ENCODE assay signal across 17 mouse cellular contexts in genomic region chr6:52238976-52239375, GRCm38 (mm10). TPM values are rescaled to one million over a fixed set of nuclear protein-coding genes. Genes with fewer than 3 reads are reported as not detected.
DNase-seq lines count a peak whose midpoint lies in the region; ATAC-seq and TF ChIP-seq lines count a peak whose summit lies in the region.
"Had no signal": no experiment of that assay in that cellular context is flagged by ENCODE, and none has a peak within 500 bp of the region (broad histone marks: within the 10 kb centered on the region; RNA-seq: fewer than 3 reads in every experiment).

No protein-coding gene starts in this region.

- no peaks in the 10 kb centered on the region for H3K4me1 ChIP-seq in intestine, embryonic 14.5 days (replicated peaks; ENCODE audit: control insufficient read depth, insufficient read depth, low read length)
- no peaks in the 10 kb centered on the region for H3K4me1 ChIP-seq in intestine, postnatal 0 days (replicated peaks; ENCODE audit: control insufficient read depth, insufficient read depth, low read length)
- peaks cover 21% of the 10 kb centered on the region for H3K4me1 ChIP-seq in kidney, embryonic 14.5 days (ENCODE audit: control insufficient read depth, insufficient read depth, low read length)
- peaks cover 39% of the 10 kb centered on the region for H3K4me1 ChIP-seq in limb, embryonic 14.5 days (ENCODE audit: control insufficient read depth, insufficient read depth, low read length)
- H3K4me1 ChIP-seq: liver, embryonic 13.5 days had no signal

- no peaks in the 10 kb centered on the region for H3K36me3 ChIP-seq in intestine, embryonic 14.5 days (ENCODE audit: control insufficient read depth, insufficient read depth, low read length)
- no peaks in the 10 kb centered on the region; the same call in 1 of the 2 replicates for H3K36me3 ChIP-seq in intestine, postnatal 0 days (ENCODE audit: control insufficient read depth, insufficient read depth)
- H3K36me3 ChIP-seq in C2C12 (ENCODE audit: control insufficient read depth, insufficient read depth) = peaks cover 8% of the 10 kb centered on the region
- no peaks in the 10 kb centered on the region for H3K36me3 ChIP-seq in kidney, embryonic 14.5 days (ENCODE audit: control insufficient read depth, insufficient read depth, low read length)
- peaks cover 9% of the 10 kb centered on the region for H3K36me3 ChIP-seq in limb, embryonic 14.5 days (ENCODE audit: control insufficient read depth, insufficient read depth, low read length)
- H3K36me3 ChIP-seq: forebrain, embryonic 10.5 days; liver, embryonic 13.5 days; midbrain, embryonic 12.5 days had no signal

- H3K79me2 ChIP-seq in C2C12 (ENCODE audit: control insufficient read depth, insufficient read depth) = peaks cover 100% of the 10 kb centered on the region

- DNase-seq in intestine, embryonic 14.5 days (ENCODE audit: low spot score) = peak; percentile 78
- DNase-seq in limb, embryonic 14.5 days (ENCODE audit: low spot score) = no peak
- DNase-seq in adrenal gland, adult 18-20 months (ENCODE audit: low spot score in 2 of 2) = no peak
- DNase-seq in adipocyte (ENCODE audit: low spot score) = no peak
- no peak for DNase-seq in cerebellum, postnatal 10 days
- DNase-seq: cerebellum, adult 9-10 months; liver, embryonic 13.5 days; right cerebral cortex, postnatal 4 days had no signal

- peak overlapping the region; percentile 64 for H3ac ChIP-seq in C2C12 (ENCODE audit: control insufficient read depth, insufficient read length, low read depth)

- WGBS in intestine, embryonic 14.5 days = 4% methylated on average over 7 of the region's 7 CpGs
- WGBS in intestine, postnatal 0 days = 6% methylated on average over 7 of the region's 7 CpGs
- WGBS in kidney, embryonic 14.5 days = 2% methylated on average over 7 of the region's 7 CpGs
- 4% methylated on average over 7 of the region's 7 CpGs for WGBS in limb, embryonic 14.5 days

- no peaks in the 10 kb centered on the region for H3K9me3 ChIP-seq in intestine, embryonic 14.5 days (ENCODE audit: control insufficient read depth, low read length)
- H3K9me3 ChIP-seq in intestine, postnatal 0 days (ENCODE audit: control insufficient read depth) = no peaks in the 10 kb centered on the region
- no peaks in the 10 kb centered on the region for H3K9me3 ChIP-seq in kidney, embryonic 14.5 days (ENCODE audit: control insufficient read depth, low read length)
- H3K9me3 ChIP-seq in limb, embryonic 14.5 days (ENCODE audit: control insufficient read depth, low read length) = no peaks in the 10 kb centered on the region
- H3K9me3 ChIP-seq: forebrain, embryonic 10.5 days; liver, embryonic 13.5 days; midbrain, embryonic 12.5 days had no signal

- TF ChIP-seq POLR2A in limb, embryonic 14.5 days (IDR thresholded peaks at IDR 0.05; ENCODE audit: borderline replicate concordance, extremely low read depth, insufficient read depth, insufficient read length) = no peak

- ATAC-seq in intestine, embryonic 14.5 days (replicated peaks; ENCODE audit: low FRiP score, low TSS enrichment, low read depth) = no peak
- no peak for ATAC-seq in intestine, postnatal 0 days
- no peak for ATAC-seq in kidney, embryonic 14.5 days (ENCODE audit: low FRiP score, low TSS enrichment)
- no peak for ATAC-seq in limb, embryonic 14.5 days (ENCODE audit: low FRiP score, low read depth)

- no peak for TF ChIP-seq CTCF in intestine, postnatal 0 days (IDR thresholded peaks at IDR 0.05; ENCODE audit: low read depth)
- no peak for TF ChIP-seq CTCF in C2C12 (IDR thresholded peaks at IDR 0.05; ENCODE audit: control insufficient read depth, insufficient read depth, insufficient read length)

- H3K79me3 ChIP-seq in C2C12 (ENCODE audit: low read depth) = peaks cover 81% of the 10 kb centered on the region

- peak overlapping the region; percentile 40 for H3K4me2 ChIP-seq in intestine, embryonic 14.5 days (ENCODE audit: low read length)
- no peak overlapping the region for H3K4me2 ChIP-seq in intestine, postnatal 0 days (replicated peaks; ENCODE audit: low read depth)
- H3K4me2 ChIP-seq in kidney, embryonic 14.5 days (replicated peaks; ENCODE audit: low read depth, low read length) = peak overlapping the region; percentile 83
- peak overlapping the region; percentile 96 for H3K4me2 ChIP-seq in limb, embryonic 14.5 days (replicated peaks; ENCODE audit: low read depth, low read length, severe bottlenecking)
- H3K4me2 ChIP-seq: liver, embryonic 13.5 days; midbrain, embryonic 12.5 days had no signal

- peak overlapping the region; percentile 67 for H3K9ac ChIP-seq in intestine, embryonic 14.5 days (ENCODE audit: low read length)
- H3K9ac ChIP-seq in intestine, postnatal 0 days (ENCODE audit: low read depth, low read length) = no peak overlapping the region
- H3K9ac ChIP-seq in kidney, embryonic 14.5 days (ENCODE audit: low read depth, low read length) = peak overlapping the region; percentile 96
- peak overlapping the region; percentile 100 for H3K9ac ChIP-seq in limb, embryonic 14.5 days (ENCODE audit: low read depth, low read length, severe bottlenecking)
- H3K9ac ChIP-seq: liver, embryonic 13.5 days; midbrain, embryonic 12.5 days had no signal

- peaks cover 100% of the 10 kb centered on the region for H3K27me3 ChIP-seq in intestine, embryonic 14.5 days (replicated peaks; ENCODE audit: control insufficient read depth, insufficient read depth, low read length)
- peaks cover 100% of the 10 kb centered on the region for H3K27me3 ChIP-seq in intestine, postnatal 0 days (replicated peaks; ENCODE audit: control insufficient read depth, insufficient read depth, low read length)
- no peaks in the 10 kb centered on the region for H3K27me3 ChIP-seq in C2C12 (ENCODE audit: control insufficient read depth, insufficient read depth, insufficient read length)
- peaks cover 9% of the 10 kb centered on the region; the same call in 1 of the 2 replicates for H3K27me3 ChIP-seq in kidney, embryonic 14.5 days (ENCODE audit: control insufficient read depth, insufficient read depth, low read length)
- no peaks in the 10 kb centered on the region for H3K27me3 ChIP-seq in limb, embryonic 14.5 days (ENCODE audit: control insufficient read depth, insufficient read depth, low read length)
- H3K27me3 ChIP-seq: CH12.LX had no signal

- peak overlapping the region; percentile 41 for H3K4me3 ChIP-seq in intestine, embryonic 14.5 days (ENCODE audit: low read depth, low read length)
- no peak overlapping the region; the same call in 1 of the 2 replicates for H3K4me3 ChIP-seq in intestine, postnatal 0 days (ENCODE audit: low read depth, low read length)
- H3K4me3 ChIP-seq in C2C12 (ENCODE audit: insufficient read depth, poor library complexity, severe bottlenecking) = peak overlapping the region; percentile 72
- peak overlapping the region; percentile 64 for H3K4me3 ChIP-seq in kidney, embryonic 14.5 days (ENCODE audit: low read length)
- peak overlapping the region; percentile 90 for H3K4me3 ChIP-seq in limb, embryonic 14.5 days (replicated peaks; ENCODE audit: low read length)
- H3K4me3 ChIP-seq: forebrain, embryonic 10.5 days; liver, embryonic 13.5 days; midbrain, embryonic 12.5 days had no signal

- H3K27ac ChIP-seq in intestine, embryonic 14.5 days (ENCODE audit: low read depth) = no peak overlapping the region
- H3K27ac ChIP-seq in intestine, postnatal 0 days (ENCODE audit: low read depth, low read length) = no peak overlapping the region
- H3K27ac ChIP-seq in kidney, embryonic 14.5 days (ENCODE audit: low read depth, low read length) = peak overlapping the region; percentile 4; the same call in 1 of the 2 replicates
- H3K27ac ChIP-seq in limb, embryonic 14.5 days (replicated peaks; ENCODE audit: low read depth, low read length) = peak overlapping the region; percentile 99
- H3K27ac ChIP-seq: forebrain, embryonic 10.5 days; liver, embryonic 13.5 days; midbrain, embryonic 12.5 days had no signal

RNA-seq across cellular contexts. Expression of gene Hoxa10, which starts 1.7 kb away (rescaled TPM):
- 15.6 and 20.4 TPM in 2 replicates for polyA plus RNA-seq in intestine, embryonic 14.5 days (2014; fragmentation: Nextera tagmentation; extraction: Ambion mirVana)
- 0.17 and 7.8 TPM in 2 replicates for polyA plus RNA-seq in intestine, postnatal 0 days (2015; fragmentation: Nextera tagmentation; extraction: Ambion mirVana)
- polyA plus RNA-seq in C2C12 (2012; fragmentation: generic; extraction: Trizol) = 19.8 TPM
- polyA plus RNA-seq in kidney, embryonic 14.5 days (2014; fragmentation: Nextera tagmentation; extraction: Ambion mirVana) = 177 and 186 TPM in 2 replicates
- 111 and 136 TPM in 2 replicates for polyA plus RNA-seq in limb, embryonic 14.5 days (2012; rRNA removed)
- 117 and 149 TPM in 2 replicates for polyA plus RNA-seq in limb, embryonic 14.5 days (2014; fragmentation: Nextera tagmentation; extraction: Ambion mirVana)
- under 1 TPM in 1 of 2 experiments, not detected in 1; 0.13 TPM for total RNA-seq in adrenal gland, adult 18-20 months (2021)
- total RNA-seq: heart, postnatal 14 days had no signal
- polyA plus RNA-seq: embryonic facial prominence, embryonic 11.5 days; forebrain, embryonic 10.5 days; midbrain, embryonic 12.5 days; stomach, embryonic 14.5 days had no signal

RNA-seq across cellular contexts. Expression of gene Hoxa11, which starts 6.6 kb away (rescaled TPM):
- 2.0 and 2.6 TPM in 2 replicates for polyA plus RNA-seq in intestine, embryonic 14.5 days (2014; fragmentation: Nextera tagmentation; extraction: Ambion mirVana)
- 1.1 TPM in 1 of 2 replicates, not detected in the other for polyA plus RNA-seq in intestine, postnatal 0 days (2015; fragmentation: Nextera tagmentation; extraction: Ambion mirVana)
- polyA plus RNA-seq in C2C12 (2012; fragmentation: generic; extraction: Trizol) = 19.2 TPM
- 27.6 and 35.6 TPM in 2 replicates for polyA plus RNA-seq in kidney, embryonic 14.5 days (2014; fragmentation: Nextera tagmentation; extraction: Ambion mirVana)
- polyA plus RNA-seq in limb, embryonic 14.5 days (2012; rRNA removed) = 32.6 and 41.2 TPM in 2 replicates
- 31.1 and 39.0 TPM in 2 replicates for polyA plus RNA-seq in limb, embryonic 14.5 days (2014; fragmentation: Nextera tagmentation; extraction: Ambion mirVana)
- total RNA-seq in adrenal gland, adult 18-20 months (2021) = not detected
- total RNA-seq: CH12.LX; heart, postnatal 14 days had no signal
- polyA plus RNA-seq: embryonic facial prominence, embryonic 11.5 days; forebrain, embryonic 10.5 days; liver, embryonic 13.5 days; midbrain, embryonic 12.5 days; stomach, embryonic 14.5 days had no signal

RNA-seq across cellular contexts. Expression of gene Hoxa9, which starts 8.1 kb away (rescaled TPM):
- polyA plus RNA-seq in intestine, embryonic 14.5 days (2014; fragmentation: Nextera tagmentation; extraction: Ambion mirVana) = 4.2 and 7.1 TPM in 2 replicates
- polyA plus RNA-seq in intestine, postnatal 0 days (2015; fragmentation: Nextera tagmentation; extraction: Ambion mirVana) = 1.1 and 3.0 TPM in 2 replicates
- 19.3 TPM for polyA plus RNA-seq in C2C12 (2012; fragmentation: generic; extraction: Trizol)
- polyA plus RNA-seq in kidney, embryonic 14.5 days (2014; fragmentation: Nextera tagmentation; extraction: Ambion mirVana) = 58.1 and 67.8 TPM in 2 replicates
- polyA plus RNA-seq in limb, embryonic 14.5 days (2012; rRNA removed) = 107 and 134 TPM in 2 replicates
- 39.0 and 45.2 TPM in 2 replicates for polyA plus RNA-seq in limb, embryonic 14.5 days (2014; fragmentation: Nextera tagmentation; extraction: Ambion mirVana)
- under 1 TPM; 0.19 to 0.30 TPM for total RNA-seq in adrenal gland, adult 18-20 months (2021)
- total RNA-seq: heart, postnatal 14 days had no signal
- polyA plus RNA-seq: forebrain, embryonic 10.5 days; midbrain, embryonic 12.5 days had no signal

RNA-seq across cellular contexts. Expression of gene Hoxa7, which starts 17.3 kb away (rescaled TPM):
- polyA plus RNA-seq in intestine, embryonic 14.5 days (2014; fragmentation: Nextera tagmentation; extraction: Ambion mirVana) = 9.2 and 10.1 TPM in 2 replicates
- polyA plus RNA-seq in intestine, postnatal 0 days (2015; fragmentation: Nextera tagmentation; extraction: Ambion mirVana) = 5.6 and 6.2 TPM in 2 replicates
- polyA plus RNA-seq in C2C12 (2012; fragmentation: generic; extraction: Trizol) = 7.5 TPM
- polyA plus RNA-seq in kidney, embryonic 14.5 days (2014; fragmentation: Nextera tagmentation; extraction: Ambion mirVana) = 19.1 and 19.6 TPM in 2 replicates
- polyA plus RNA-seq in limb, embryonic 14.5 days (2012; rRNA removed) = 15.8 and 17.0 TPM in 2 replicates
- polyA plus RNA-seq in limb, embryonic 14.5 days (2014; fragmentation: Nextera tagmentation; extraction: Ambion mirVana) = 8.9 and 10.1 TPM in 2 replicates
- total RNA-seq in adrenal gland, adult 18-20 months (2021) = 10 to 100 TPM; 15.1 to 19.3 TPM
- polyA plus RNA-seq: forebrain, embryonic 10.5 days; midbrain, embryonic 12.5 days had no signal

RNA-seq across cellular contexts. Expression of gene Hoxa13, which starts 21.7 kb away (rescaled TPM):
- 0.35 and 0.39 TPM in 2 replicates for polyA plus RNA-seq in intestine, embryonic 14.5 days (2014; fragmentation: Nextera tagmentation; extraction: Ambion mirVana)
- polyA plus RNA-seq in intestine, postnatal 0 days (2015; fragmentation: Nextera tagmentation; extraction: Ambion mirVana) = not detected in 2 replicates
- 0.77 TPM for polyA plus RNA-seq in C2C12 (2012; fragmentation: generic; extraction: Trizol)
- polyA plus RNA-seq in kidney, embryonic 14.5 days (2014; fragmentation: Nextera tagmentation; extraction: Ambion mirVana) = not detected in 2 replicates
- 26.0 and 37.6 TPM in 2 replicates for polyA plus RNA-seq in limb, embryonic 14.5 days (2012; rRNA removed)
- polyA plus RNA-seq in limb, embryonic 14.5 days (2014; fragmentation: Nextera tagmentation; extraction: Ambion mirVana) = 16.0 and 24.1 TPM in 2 replicates
- not detected for total RNA-seq in adrenal gland, adult 18-20 months (2021)
- total RNA-seq: heart, postnatal 14 days had no signal
- polyA plus RNA-seq: embryonic facial prominence, embryonic 11.5 days; forebrain, embryonic 10.5 days; liver, embryonic 13.5 days; midbrain, embryonic 12.5 days; stomach, embryonic 14.5 days had no signal

Comparison
In these comparisons a context has a peak if more than half of its experiments do, and no peak if none do; other contexts are left out.
1. H3K27ac ChIP-seq: peak in kidney, embryonic 14.5 days (single experiment) and limb, embryonic 14.5 days (single experiment); none in intestine, embryonic 14.5 days (single experiment) and intestine, postnatal 0 days (single experiment).